Mouse (Mus musculus) midbrain, embryonic 15.5 days (tissue): ENCODE data around the gene Bmpr1b. TPM values are rescaled to one million over a fixed set of nuclear protein-coding genes. Genes with fewer than 3 reads are reported as not detected.

Source experiments
- ATAC-seq: fragments of 200-750 bp; cut with Nextera tagmentation; replicated peaks from 2 replicates; pipeline ENCODE4 v1.8.0; 2017; ENCODE audit warnings: moderate TSS enrichment
- H3K27ac ChIP-seq: fragments of 300-500 bp; sonication (generic); 2 replicates; pipeline ENCODE4 v1.5.1; 2015; ENCODE audit warnings: mild to moderate bottlenecking, inconsistent platforms
- H3K27me3 ChIP-seq: fragments of 300-500 bp; sonication (generic); replicated peaks from 2 replicates; pipeline ENCODE4 v1.6.1; 2015; ENCODE audit warnings: inconsistent platforms
- H3K36me3 ChIP-seq: fragments of 300-500 bp; sonication (generic); replicated peaks from 2 replicates; pipeline ENCODE4 v1.6.1; 2015; ENCODE audit warnings: inconsistent platforms
- H3K4me1 ChIP-seq: fragments of 300-500 bp; sonication (generic); 2 replicates; pipeline ENCODE4 v1.6.1; 2015; ENCODE audit warnings: inconsistent platforms
- H3K4me2 ChIP-seq: fragments of 300-500 bp; sonication (generic); 2 replicates; pipeline ENCODE4 v1.6.1; 2015; ENCODE audit warnings: inconsistent platforms, mild to moderate bottlenecking, moderate library complexity
- H3K4me3 ChIP-seq: fragments of 300-500 bp; sonication (generic); 2 replicates; pipeline ENCODE4 v1.5.1; 2015; ENCODE audit warnings: mild to moderate bottlenecking, inconsistent platforms
- H3K9ac ChIP-seq: fragments of 300-500 bp; sonication (generic); 2 replicates; pipeline ENCODE4 v1.6.1; 2015; ENCODE audit warnings: mild to moderate bottlenecking, inconsistent platforms
- H3K9me3 ChIP-seq: fragments of 300-500 bp; sonication (generic); 2 replicates; pipeline ENCODE4 v1.6.1; 2016; ENCODE audit warnings: inconsistent platforms
- WGBS: fragments of 180-500 bp; shearing (Covaris S2); methylation state at CpG from one replicate; pipeline ENCODE4 v1.1.7; 2015; ENCODE audit warnings: mixed read lengths; 5-methylcytosine and 5-hydroxymethylcytosine counted together
- polyA plus RNA-seq: library from polyadenylated mRNA; unstranded; fragments of >200 nt; fragmentation: Nextera tagmentation; extraction: Ambion mirVana; gene quantifications from 2 replicates; pipeline ENCODE4 v1.2.1, GENCODE M21; 2015

The Bmpr1b gene
- polyA plus RNA-seq, 1 experiment from 2014 or later: 2.3 TPM

DNA sequence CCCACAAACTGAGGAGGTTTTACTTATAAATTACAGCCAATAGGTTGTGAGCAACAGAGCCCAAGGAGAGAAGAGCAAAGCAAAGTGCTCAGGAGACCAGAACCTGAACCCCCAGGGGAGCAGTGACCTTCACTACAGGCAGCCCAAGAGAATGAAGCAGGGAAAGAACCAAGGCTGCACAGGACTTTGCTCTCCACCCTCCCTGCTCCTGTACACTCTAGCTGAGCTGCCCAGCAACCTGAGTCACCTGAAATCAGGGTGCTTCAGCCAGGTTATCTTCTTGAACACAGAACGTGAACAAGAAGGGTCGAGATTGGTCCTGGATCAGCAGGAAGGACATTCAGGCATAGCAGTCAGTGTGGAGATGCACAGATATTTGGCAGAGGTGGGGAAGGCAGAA, 5.3 kb downstream of the Bmpr1b start:
- Histone ChIP-seq H3K9me3 (no peaks in the 10 kb centered on the region), H3K27me3 (no peaks in the 10 kb centered on the region), H3K4me1 (peaks cover 7% of the 10 kb centered on the region), H3K27ac (no peak overlapping the region), H3K36me3 (no peaks in the 10 kb centered on the region), H3K9ac (no peak overlapping the region), H3K4me3 (no peak overlapping the region), H3K4me2 (no peak overlapping the region)
- 89% methylated on average over 2 of the region's 2 CpGs for WGBS
- no peak for ATAC-seq

DNA sequence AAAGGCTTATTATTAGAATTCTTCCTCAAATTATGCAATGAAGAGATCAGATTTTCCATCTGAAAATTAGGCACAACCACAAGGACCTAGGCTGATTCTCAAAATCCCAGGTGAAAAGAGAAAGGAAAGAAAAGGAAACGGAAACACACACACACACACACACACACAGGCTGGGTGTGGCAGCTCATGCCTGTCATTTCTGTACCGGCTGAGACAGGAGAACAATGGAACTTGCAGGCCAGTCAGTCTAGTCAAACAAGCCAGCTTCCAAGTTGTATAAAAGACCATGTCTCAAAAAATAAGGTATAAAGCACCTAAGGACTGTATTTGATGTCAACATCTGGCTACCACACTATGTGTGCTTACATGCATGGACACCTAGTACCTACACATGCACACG, 7.8 kb downstream of the Bmpr1b start:
- Histone ChIP-seq H3K9ac (no peak overlapping the region), H3K4me2 (no peak overlapping the region), H3K4me1 (no peaks in the 10 kb centered on the region), H3K4me3 (no peak overlapping the region), H3K27ac (no peak overlapping the region), H3K27me3 (no peaks in the 10 kb centered on the region), H3K9me3 (no peaks in the 10 kb centered on the region), H3K36me3 (no peaks in the 10 kb centered on the region)
- ATAC-seq: no peak
- WGBS: 81% methylated on average over 3 of the region's 3 CpGs

DNA sequence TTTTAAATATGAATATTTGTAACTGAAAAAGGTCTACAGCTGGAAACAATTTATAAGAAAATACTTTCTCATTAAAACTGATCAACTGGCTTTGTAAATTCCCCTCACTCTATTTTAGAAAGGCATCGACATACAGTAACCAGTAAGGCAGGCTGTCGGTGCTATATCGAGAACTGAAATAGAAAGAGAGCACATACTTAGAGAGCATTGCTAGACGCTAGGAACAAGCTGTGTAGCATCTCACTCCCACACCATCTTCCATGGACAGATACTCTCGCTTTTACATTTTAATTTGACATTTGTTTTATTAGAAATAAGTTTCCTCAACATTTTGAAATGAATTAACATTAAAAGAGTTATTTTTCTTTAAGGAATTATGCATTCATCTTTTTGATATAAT, 17.2 kb downstream of the Bmpr1b start:
- 91% methylated on average over 5 of the region's 5 CpGs for WGBS
- H3K27ac ChIP-seq: no peak overlapping the region
- no peaks in the 10 kb centered on the region for H3K36me3 ChIP-seq
- H3K9me3 ChIP-seq: no peaks in the 10 kb centered on the region
- H3K4me3 ChIP-seq: no peak overlapping the region
- no peak for ATAC-seq
- no peaks in the 10 kb centered on the region for H3K27me3 ChIP-seq
- no peaks in the 10 kb centered on the region for H3K4me1 ChIP-seq
- H3K9ac ChIP-seq: no peak overlapping the region
- no peak overlapping the region for H3K4me2 ChIP-seq

DNA sequence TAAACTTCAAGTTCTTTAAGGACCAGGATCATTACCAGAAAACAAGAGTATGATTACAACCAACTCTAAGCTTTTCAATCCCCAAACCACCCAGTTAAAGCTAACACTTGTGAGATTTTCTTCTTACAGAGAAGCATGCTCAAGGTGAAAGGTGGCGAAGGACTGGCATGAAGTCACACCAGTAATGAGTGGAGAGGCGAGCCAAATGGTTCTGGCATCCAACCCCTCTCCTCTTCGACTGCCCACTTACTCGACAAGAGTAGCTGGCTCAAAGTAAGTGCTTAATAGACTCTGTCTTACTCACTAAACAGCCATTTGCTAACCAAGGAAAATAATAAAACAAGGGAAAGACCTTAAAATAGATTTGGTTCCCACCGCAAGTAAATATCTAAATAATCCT, 30.4 kb downstream of the Bmpr1b start:
- Histone ChIP-seq H3K4me3 (no peak overlapping the region), H3K36me3 (no peaks in the 10 kb centered on the region), H3K9me3 (no peaks in the 10 kb centered on the region), H3K27ac (no peak overlapping the region), H3K9ac (no peak overlapping the region), H3K4me2 (no peak overlapping the region), H3K4me1 (no peaks in the 10 kb centered on the region), H3K27me3 (no peaks in the 10 kb centered on the region)
- 86% methylated on average over 5 of the region's 5 CpGs for WGBS
- ATAC-seq: no peak

DNA sequence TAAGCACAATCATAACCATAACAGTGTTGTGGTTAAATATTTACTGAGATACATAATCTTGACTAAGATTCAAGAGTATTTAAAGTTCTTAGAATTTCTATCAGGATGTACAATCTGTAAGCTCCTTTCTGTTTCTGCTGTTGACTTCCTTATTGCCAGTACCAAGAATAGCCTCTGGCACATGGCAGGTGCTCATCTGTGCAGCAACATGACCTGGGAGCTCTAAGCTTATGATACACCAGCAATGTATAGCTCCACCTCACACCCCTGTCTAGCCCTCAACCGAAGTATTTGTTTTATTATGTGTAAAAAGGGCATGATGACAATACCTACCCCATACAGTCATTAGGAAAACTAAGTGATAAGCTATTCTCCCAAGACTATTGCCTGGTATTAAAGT, 42.8 kb downstream of the Bmpr1b start:
- WGBS: 96% methylated on average over 1 of the region's 1 CpGs
- Histone ChIP-seq H3K4me3 (no peak overlapping the region), H3K9me3 (no peaks in the 10 kb centered on the region), H3K27me3 (no peaks in the 10 kb centered on the region), H3K4me1 (no peaks in the 10 kb centered on the region), H3K27ac (no peak overlapping the region), H3K36me3 (no peaks in the 10 kb centered on the region), H3K9ac (no peak overlapping the region), H3K4me2 (no peak overlapping the region)
- no peak for ATAC-seq

DNA sequence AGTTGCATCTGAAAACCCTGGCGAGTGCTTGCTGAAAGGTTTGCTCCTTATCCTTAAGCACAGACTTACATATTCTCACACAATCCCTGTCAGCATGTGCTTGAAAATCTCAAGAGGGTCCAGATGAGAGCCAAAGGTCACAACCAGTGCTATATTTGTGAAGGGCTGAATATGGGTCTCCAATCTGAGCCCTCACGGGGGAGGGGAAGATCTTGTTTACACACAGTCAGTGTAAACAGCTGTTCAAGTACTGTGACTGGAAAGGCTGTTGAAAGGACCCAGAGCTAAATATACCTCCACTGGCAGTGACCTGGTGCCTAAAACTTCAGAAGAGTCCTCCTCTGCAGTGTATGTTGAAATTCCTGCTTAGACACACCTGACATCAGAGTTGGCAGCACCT, 43.7 kb downstream of the Bmpr1b start:
- Histone ChIP-seq H3K4me2 (no peak overlapping the region), H3K4me3 (no peak overlapping the region), H3K9me3 (no peaks in the 10 kb centered on the region), H3K9ac (no peak overlapping the region), H3K27me3 (no peaks in the 10 kb centered on the region), H3K4me1 (no peaks in the 10 kb centered on the region), H3K36me3 (no peaks in the 10 kb centered on the region), H3K27ac (no peak overlapping the region)
- 73% methylated on average over 2 of the region's 2 CpGs for WGBS
- ATAC-seq: no peak

DNA sequence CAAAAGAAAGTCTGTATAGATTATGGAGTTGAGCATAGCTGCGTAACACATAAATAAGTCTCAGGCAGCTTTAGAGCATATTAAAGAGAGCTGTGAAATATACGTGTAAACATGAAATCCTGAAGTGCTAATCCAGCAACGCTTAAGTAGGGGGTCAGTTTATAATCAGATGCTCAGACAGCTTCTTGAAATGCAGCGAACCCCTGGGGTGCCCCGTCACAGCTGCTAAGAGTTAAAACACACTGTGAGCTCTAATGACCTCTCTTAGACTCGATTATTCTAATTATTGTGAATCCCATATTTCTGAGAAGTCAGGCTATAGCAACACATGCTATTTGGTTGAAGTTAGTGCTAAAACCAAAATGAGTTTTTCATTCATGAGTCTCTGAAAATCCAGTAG, 45.0 kb downstream of the Bmpr1b start:
- 32% methylated on average over 6 of the region's 6 CpGs for WGBS
- no peaks in the 10 kb centered on the region for H3K36me3 ChIP-seq

DNA sequence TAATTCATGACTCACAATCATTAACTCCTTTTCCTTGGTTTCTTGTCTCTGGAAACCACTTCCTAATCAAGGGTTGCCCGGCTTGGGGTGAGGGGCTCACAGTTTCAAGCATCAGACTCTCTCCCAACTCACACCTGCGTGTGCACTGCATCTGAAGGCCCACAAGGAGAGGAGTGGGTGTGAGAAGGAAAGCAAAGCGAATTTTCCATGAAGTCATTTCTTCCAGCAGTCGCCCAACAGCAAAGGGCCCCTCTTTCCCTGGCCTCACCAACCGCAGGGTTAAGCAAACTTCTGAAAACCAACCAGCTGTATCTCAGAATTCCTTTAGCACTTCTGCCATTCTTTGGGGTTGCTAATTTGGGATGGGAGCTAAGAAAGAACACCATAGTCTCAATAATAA, 46.8 kb downstream of the Bmpr1b start:
- ATAC-seq: no peak
- Histone ChIP-seq H3K9ac (no peak overlapping the region), H3K4me1 (no peaks in the 10 kb centered on the region), H3K9me3 (no peaks in the 10 kb centered on the region), H3K4me3 (no peak overlapping the region), H3K36me3 (no peaks in the 10 kb centered on the region), H3K27ac (no peak overlapping the region), H3K4me2 (no peak overlapping the region), H3K27me3 (no peaks in the 10 kb centered on the region)
- 89% methylated on average over 5 of the region's 5 CpGs for WGBS

More for the DNA sequence above, 45.0 kb downstream of the Bmpr1b start:
- Histone ChIP-seq H3K9ac (no peak overlapping the region), H3K9me3 (no peaks in the 10 kb centered on the region), H3K4me2 (no peak overlapping the region), H3K27ac (no peak overlapping the region), H3K4me1 (no peaks in the 10 kb centered on the region), H3K4me3 (no peak overlapping the region), H3K27me3 (no peaks in the 10 kb centered on the region)
- no peak for ATAC-seq

DNA sequence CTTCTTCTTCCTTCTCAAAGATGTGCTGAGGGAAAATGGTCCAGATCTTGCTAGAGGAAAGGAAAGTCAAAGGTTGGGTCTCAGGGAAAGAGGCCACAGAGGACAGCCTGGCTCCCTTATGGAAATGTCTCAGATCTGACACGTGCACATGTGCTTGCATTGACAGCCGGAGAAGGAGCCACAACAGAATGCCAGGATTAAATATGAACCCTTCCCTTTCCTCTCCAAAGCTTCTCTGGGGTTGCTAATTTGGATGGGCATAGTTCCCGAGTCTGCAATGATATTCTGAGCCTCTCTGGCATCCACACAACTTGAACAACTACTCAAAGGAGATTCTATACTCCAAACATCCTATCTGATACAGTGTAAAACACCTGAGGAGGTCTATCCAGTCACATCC, 48.4 kb downstream of the Bmpr1b start:
- ATAC-seq: no peak
- Histone ChIP-seq H3K36me3 (no peaks in the 10 kb centered on the region), H3K4me1 (no peaks in the 10 kb centered on the region), H3K27ac (no peak overlapping the region), H3K4me3 (no peak overlapping the region), H3K27me3 (no peaks in the 10 kb centered on the region), H3K4me2 (no peak overlapping the region), H3K9me3 (no peaks in the 10 kb centered on the region), H3K9ac (no peak overlapping the region)
- WGBS: 58% methylated on average over 3 of the region's 3 CpGs

DNA sequence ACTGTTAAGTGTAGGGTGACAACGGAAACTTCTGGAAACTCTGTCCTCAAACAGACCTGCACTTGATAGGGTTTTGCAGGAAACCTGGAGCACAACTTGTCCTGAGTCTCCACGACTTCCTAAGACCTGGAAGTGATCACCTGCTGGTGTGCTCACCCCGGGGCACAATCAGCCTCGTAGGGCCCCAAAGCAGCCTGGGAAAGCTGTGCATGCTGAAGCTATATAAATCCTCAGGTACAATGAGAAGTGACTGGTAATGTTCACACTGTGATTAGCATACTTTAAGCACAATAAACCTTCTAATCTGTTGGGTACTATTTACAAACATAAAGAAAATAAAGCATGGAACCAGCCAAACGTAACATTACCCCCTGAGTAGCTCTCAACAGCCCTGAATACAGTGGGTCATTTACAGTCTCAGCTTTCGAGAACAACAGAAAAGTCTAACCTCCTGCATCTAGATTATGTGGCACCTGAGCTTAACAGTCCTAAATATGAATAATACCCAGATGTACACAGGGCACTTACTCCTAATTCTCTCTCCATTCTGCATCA, 54.4 kb downstream of the Bmpr1b start:
- Histone ChIP-seq H3K36me3 (no peaks in the 10 kb centered on the region), H3K4me1 (no peaks in the 10 kb centered on the region), H3K4me3 (no peak overlapping the region), H3K4me2 (no peak overlapping the region), H3K9ac (no peak overlapping the region), H3K27me3 (no peaks in the 10 kb centered on the region), H3K27ac (no peak overlapping the region), H3K9me3 (no peaks in the 10 kb centered on the region)
- ATAC-seq: no peak
- 53% methylated on average over 6 of the region's 6 CpGs for WGBS

DNA sequence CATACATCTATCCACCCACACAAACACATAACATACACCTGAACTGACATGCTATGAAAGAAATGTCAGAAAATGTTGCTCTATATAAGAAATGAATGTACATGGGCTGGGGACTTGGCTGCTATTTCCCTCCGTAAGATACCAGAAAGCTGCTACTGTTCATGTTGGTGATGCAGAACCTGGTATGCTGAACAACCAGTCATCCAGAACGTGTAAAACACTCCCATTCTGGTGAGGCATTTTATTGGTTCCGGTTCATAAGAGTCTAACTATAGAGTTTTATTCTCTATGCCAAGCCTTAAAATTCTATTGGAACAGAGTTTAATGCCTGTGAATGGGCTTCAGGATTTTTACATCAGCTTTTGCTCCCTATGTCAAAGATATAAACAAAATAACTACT, 55.0 kb downstream of the Bmpr1b start:
- Histone ChIP-seq H3K27me3 (no peaks in the 10 kb centered on the region), H3K27ac (no peak overlapping the region), H3K36me3 (no peaks in the 10 kb centered on the region), H3K4me3 (no peak overlapping the region), H3K4me2 (no peak overlapping the region), H3K9me3 (no peaks in the 10 kb centered on the region), H3K9ac (no peak overlapping the region), H3K4me1 (no peaks in the 10 kb centered on the region)
- WGBS: 53% methylated on average over 3 of the region's 3 CpGs
- ATAC-seq: no peak

DNA sequence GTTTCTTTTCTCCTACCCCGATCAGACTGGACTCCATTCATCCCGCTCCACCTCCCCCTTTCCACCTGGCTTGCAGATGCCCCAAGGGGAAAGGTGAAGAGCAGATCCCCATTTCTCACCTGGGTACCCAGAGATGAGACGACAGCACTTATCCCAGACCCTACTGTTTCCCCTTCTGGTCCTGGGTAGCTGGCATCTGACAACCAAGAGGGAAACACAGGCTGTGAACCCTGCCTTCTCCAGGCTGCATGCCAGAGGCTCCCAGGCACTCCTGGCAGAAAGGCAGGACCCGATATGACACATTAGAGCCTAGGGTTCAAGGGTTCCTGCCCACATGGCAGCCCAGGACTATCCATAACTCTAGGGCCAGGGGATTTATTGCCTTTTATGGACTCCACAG, 56.0 kb downstream of the Bmpr1b start:
- H3K4me1 ChIP-seq: no peaks in the 10 kb centered on the region
- no peaks in the 10 kb centered on the region for H3K36me3 ChIP-seq
- no peaks in the 10 kb centered on the region for H3K27me3 ChIP-seq
- ATAC-seq: no peak
- no peak overlapping the region for H3K4me2 ChIP-seq
- H3K9ac ChIP-seq: no peak overlapping the region
- H3K9me3 ChIP-seq: no peaks in the 10 kb centered on the region
- H3K27ac ChIP-seq: no peak overlapping the region
- H3K4me3 ChIP-seq: no peak overlapping the region
- 94% methylated on average over 4 of the region's 4 CpGs for WGBS

DNA sequence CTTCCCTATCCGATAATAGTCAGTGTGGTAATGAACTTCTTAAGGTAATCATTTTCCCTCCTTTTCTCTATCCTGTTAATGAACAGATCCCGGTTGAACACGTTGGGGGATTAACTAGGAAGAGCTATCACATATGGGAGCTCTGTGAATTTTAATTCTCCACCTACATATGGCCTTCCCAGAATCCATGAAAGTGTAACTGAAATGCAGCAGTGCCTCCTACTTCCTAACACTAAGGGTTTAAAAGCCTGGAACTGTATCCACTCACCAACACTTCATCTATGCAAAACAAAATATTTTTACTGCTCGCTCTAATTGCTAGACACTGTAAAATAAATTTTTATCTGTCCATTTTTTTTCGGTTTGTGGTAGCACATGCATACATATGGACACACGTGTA, 63.0 kb downstream of the Bmpr1b start:
- no peaks in the 10 kb centered on the region for H3K4me1 ChIP-seq
- WGBS: 78% methylated on average over 6 of the region's 6 CpGs
- H3K27ac ChIP-seq: no peak overlapping the region
- no peak for ATAC-seq
- no peaks in the 10 kb centered on the region for H3K9me3 ChIP-seq
- no peak overlapping the region for H3K4me3 ChIP-seq
- H3K27me3 ChIP-seq: no peaks in the 10 kb centered on the region
- H3K4me2 ChIP-seq: no peak overlapping the region
- H3K9ac ChIP-seq: no peak overlapping the region
- no peaks in the 10 kb centered on the region for H3K36me3 ChIP-seq
